Mouse (Mus musculus) erythroblast, adult 5-6 weeks (primary cell): Measurements from ENCODE around the gene Syn2. TPM values are rescaled to one million over a fixed set of nuclear protein-coding genes. Genes with fewer than 3 reads are reported as not detected.

Experiments
- ATAC-seq: replicated peaks from 2 replicates; pipeline ENCODE4 v1.8.0; 2016; ENCODE audit warnings: moderate number of reproducible peaks, mild to moderate bottlenecking, moderate TSS enrichment, inconsistent platforms; ENCODE audit not compliant: poor library complexity, low FRiP score, severe bottlenecking
- total RNA-seq, 2 experiments: library from RNA; stranded (forward) in 1 of 2; stranded (reverse) in 1 of 2; fragments of 150-400 nt in 1 of 2; fragments of 200-764, 138-1000 nt in 1 of 2; gene quantifications; 2 replicates each; pipeline versions ENCODE4 v1.2.3 to v1.2.4; 2015 to 2017; ENCODE audit warnings: low replicate concordance in 2 of 2

Gene Syn2
- total RNA-seq (2015; ENCODE audit: low replicate concordance): not detected in 2 replicates
- total RNA-seq (2017; ENCODE audit: low replicate concordance): not detected in 2 replicates

DNA sequence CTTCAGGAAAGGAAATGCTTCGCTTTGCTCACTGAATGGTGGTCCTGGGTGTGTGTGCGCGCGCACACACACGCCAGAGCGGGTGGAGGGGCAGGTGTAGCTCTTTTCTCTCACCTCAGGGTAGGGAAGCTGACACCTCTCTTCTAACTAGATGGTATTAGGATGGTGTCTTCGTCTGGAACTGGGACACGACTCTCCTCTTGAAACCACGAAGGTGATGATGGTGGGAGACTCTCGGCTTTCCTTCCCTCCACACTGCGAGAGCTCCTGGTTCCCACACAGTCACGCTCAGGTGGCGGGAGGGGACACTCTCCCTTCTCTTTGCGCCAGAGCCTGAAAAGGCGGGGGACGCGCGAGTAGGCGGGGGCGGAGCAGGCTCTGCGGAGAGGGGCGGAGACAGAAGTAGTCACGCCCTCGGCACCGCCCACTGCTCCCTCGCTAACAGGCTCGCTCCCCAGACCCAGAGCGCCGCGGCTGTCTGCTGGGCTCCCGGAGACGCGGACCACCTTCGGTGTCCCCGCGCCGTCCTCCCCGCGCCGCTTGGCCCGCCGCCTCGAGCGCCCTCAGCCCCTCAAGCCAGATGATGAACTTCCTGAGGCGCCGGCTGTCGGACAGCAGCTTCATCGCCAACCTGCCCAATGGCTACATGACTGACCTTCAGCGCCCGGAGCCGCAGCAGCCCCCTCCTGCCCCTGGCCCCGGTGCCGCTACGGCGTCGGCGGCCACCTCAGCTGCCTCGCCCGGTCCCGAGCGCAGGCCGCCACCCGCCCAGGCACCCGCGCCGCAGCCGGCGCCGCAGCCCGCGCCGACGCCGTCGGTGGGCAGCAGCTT is at the start of gene Syn2:
TSS of gene Syn2 (plus strand) at position 402 of the 831 bp plus-strand sequence.
- no peak for ATAC-seq

DNA sequence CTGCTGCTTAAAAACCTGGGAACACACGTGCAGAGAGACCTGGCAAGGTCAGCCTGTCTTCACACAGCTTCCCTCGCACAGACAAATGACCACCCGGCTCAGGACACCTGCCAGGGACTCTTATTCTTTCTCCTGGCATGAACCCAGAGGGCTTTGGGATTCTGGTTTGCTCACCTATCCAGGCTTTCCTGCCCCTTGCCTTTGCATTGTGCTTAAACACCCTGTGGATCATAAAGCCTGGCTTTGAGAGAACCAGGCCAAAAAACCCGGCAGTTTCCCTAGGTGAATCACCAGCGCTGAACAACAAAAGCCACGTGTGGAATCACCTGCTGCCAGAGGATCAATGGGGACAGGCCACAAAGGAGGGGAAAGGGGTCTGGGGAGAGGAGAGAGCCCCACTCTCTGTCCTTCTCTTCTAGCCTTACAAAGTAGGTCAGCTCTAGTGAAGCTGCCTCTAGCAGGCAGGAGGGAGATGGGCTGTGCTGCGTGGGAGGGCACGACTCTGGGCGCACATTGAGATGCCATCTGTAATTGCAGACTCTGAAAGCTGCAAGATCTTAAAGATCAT is 49.3 kb upstream of the Syn2 start:
- no peak for ATAC-seq

DNA sequence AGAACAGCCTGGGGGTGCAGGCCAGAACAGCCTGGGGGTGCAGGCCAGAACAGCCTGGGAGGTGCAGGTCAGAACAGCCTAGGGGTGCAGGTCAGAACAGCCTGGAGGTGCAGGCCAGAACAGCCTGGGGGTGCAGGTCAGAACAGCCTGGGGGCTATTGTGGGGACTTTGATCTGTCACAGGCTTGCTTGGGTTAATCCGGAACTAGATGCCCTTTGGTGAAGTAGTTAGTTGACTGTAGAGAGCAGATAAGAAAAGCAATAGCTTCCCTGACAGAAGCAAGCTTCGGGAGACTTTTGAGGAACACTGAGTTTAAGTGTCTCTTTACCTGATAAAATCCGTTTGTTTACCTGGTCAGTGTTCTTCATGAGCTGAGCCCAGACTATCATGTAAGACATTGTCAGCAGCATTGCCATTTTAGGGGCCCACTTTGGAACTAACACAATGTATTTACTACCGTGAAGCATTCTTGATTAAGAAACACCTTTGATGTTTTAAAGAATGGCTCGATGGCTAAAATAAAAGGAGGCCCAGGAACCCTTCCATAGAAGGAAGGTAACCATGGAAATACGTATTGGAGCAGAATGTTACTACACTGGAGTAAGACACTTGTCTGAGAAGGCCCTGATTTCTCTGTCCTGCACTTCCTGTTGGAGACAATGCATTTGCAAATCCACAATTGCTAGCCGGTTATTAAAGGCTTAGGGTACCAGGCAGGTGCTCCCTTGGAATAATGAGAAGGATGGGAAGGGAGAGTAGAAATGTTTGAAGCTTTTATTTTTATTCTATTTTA is 46.2 kb upstream of the Syn2 start:
- ATAC-seq: no peak

DNA sequence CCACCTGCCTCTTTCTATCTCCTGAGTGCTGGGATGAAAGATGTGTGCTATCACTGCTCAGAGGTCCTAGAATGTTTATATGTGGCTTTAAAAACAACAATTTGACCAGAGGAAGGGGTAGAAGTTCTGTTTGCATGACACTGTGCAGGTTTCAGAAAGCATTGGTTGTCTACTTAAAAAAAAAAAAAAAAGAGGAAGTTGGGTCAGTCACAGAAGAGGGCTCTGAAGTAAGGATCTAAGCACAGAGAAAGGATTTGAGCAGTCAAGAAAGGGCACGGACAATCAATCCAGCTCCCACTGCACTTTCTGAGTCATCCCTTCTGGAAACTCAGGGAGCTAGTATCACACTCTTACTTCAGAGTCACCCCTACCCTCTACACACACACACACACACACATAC is 43.0 kb upstream of the Syn2 start:
- no peak for ATAC-seq

DNA sequence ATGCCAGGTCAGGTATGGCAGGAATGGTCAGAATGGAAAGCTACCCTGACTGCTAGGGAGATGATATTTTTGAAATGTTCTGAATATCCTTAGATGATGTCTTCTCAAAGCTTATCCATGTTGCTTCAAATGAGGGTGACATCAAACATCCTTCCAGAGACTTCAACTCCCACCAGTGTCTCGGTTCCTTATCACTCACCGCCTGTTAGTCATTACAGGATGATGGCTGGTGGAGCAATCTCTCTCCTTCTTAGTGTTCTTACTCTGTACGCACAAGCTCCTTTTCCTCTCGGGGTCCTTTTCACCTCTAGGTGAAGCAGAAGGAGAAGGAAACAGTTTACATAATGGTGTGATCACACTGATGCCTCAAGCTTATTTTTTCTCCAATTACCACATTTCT is 32.2 kb upstream of the Syn2 start:
- no peak for ATAC-seq

DNA sequence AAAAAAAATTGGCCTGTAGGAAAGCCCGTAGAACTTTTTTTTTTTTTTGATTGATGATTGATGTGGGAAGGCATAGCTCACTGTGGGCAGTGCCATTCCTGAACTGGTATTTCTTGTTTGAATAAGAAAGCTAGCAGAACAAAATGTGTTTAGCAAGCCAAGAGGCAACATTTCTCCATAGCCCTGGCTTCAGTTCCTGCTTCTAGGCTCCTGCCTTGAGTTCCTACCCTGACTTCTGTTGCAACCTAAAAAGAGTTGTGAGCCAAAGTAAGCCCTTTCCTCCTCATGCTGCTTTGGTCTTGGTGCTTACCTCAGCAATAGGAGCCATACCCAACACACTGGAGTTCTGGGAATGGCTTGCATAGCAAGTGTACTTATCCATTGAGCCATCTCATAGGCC is 23.3 kb upstream of the Syn2 start:
- no peak for ATAC-seq

DNA sequence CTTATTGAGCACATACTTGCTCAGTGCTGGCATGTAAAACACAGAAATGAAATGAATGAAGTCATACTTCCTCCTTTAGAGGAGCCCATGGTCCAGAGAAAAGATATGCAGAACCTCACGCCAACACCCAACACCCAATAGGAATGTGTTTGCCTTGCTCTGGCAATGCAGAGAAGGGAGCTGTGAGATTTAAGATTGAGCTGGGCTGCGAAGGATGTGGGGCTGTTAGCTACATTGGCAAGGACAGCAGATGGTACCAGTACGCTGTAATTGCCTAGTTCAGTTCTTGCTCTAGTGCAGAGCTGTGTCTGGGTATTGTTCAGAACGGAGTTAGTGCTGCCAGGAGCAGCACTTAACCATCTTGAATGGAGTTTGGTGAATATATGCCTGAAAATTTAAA is 12.5 kb upstream of the Syn2 start:
- ATAC-seq: no peak

DNA sequence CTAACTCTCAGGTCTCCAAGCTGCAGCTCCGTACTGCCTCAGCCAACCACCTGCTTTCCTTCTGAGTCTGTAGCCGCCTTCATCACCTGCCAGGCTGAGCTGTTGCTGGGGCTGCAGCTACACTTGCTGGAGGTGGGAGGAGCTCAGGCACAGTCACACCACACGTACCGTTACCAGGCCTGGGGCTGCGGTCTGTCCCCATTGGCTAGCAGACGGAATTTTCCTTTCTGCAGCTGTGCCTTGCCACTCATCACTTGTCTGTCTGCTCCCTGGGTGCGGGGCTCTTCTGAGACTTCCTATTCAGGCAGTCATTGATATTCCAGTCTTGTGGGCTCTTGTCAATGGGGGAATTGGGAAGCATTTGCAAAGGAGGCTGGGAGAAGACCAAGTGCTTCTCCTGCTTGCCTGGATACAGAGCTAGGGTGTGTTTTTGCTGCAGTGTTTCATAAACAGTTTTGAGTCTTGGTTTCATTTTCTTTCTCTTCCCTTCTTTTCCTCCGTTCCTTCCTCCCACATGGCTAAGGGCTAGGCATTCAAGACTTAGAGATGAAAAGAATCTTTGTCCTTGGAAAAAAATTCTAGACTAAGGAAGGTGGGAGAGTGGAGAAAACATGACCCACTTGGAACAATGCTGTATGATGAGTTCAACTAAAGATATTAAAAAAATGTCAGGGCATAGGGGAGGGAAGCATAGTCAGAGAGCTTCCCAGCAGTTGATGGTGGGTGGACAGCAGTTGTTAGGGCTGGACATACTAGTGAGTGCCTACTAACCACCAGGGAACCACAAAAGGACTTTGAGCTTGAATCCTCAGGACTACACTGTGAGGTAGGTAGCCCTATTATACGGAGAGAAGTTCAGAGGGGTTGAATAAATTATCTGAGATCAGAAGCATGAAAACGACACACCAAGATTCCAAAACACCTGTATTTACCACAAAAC is 11.2 kb upstream of the Syn2 start:
- no peak for ATAC-seq

DNA sequence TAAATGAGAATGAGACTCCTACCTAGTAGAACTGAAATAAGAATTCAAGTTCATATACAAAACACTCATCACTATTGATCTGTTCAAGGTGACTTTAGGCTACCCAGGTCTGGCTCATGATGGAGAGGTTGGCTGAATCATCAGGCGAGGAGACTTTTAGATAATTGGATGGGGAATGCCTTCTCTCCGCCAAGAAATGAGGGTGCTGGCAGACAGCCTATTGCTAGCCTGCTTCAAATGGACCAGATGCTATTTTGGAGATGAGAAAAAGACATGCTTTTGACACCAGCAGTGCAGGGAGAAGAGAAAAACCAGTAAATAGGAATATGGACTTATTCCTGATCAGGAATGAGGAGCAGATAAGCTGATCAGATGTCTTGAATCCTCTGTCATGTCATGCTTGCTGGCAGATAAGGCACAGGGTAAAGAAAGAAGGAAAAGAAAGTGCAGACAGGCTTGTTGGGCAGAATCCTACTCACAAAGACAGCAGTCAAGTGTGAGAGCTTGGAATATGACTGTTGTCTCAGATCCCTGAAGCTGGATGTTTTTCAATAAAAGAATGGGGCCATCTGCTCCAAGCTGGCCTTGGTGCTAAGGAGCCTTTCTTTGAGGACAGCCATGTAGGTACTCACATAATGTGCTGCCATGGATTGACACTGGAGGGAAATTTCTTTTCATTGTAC is 9.9 kb upstream of the Syn2 start:
- no peak for ATAC-seq

DNA sequence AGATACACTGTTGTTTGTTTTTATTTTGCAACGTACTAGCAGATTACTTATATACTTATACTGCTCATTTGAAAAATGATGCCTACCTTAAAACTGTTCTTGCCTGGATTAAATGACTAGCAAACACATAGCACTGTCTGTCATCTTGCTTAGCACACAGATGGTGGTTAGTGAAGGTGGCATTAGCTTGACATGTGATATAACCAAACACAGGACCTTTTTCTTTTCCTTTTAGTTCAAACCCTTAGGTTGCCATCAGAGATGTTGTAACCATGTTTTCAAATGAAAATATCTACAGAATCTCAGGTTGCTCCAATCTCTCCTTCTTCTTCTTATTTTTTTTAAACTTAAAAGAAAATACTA is 9.4 kb upstream of the Syn2 start:
- ATAC-seq: no peak

DNA sequence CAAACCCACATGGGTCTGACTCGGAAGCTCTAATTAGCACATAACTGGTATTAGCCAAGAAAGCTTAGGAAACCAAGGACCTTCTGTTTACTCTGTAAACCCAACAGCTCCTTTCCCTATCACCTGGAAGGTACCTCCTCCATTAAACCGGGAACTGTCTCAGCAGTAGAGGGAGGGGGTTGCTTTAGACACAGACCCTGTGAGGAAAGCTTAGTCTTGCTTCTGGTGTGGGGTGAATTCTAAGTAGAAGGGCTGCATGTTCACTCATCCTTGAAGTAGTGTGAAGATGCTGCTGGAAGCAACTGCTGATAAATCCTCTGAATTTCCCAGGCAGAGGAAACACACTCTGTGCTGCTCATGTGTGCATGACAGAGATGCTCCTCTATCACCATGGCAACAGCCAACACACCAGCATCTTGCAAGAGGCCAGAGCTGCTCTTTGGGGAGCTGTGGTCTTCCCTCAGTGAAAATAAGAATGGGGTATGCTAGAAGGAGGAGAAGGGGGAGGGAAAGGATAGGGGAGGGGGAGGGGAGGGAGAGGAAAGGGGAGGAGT is 8.4 kb upstream of the Syn2 start:
- no peak for ATAC-seq

DNA sequence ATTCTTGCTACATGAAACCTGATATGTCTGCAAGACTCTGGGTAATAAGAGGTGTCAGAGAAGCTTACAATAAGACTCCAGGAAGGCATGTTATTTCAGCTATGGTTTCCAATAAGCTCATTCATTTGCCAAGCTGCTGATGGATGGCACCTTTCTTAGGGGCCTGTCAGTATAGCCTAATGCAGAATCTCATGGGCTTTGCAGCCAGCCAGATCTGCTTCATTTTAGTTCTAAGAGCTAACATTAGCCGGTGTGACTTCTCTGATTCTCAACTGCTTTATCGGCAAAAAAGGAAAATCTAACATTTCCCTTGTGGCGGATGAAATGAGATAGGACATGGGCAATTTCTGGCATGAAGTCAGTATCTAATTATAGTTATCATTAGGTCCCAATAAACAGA is 7.9 kb upstream of the Syn2 start:
- no peak for ATAC-seq

DNA sequence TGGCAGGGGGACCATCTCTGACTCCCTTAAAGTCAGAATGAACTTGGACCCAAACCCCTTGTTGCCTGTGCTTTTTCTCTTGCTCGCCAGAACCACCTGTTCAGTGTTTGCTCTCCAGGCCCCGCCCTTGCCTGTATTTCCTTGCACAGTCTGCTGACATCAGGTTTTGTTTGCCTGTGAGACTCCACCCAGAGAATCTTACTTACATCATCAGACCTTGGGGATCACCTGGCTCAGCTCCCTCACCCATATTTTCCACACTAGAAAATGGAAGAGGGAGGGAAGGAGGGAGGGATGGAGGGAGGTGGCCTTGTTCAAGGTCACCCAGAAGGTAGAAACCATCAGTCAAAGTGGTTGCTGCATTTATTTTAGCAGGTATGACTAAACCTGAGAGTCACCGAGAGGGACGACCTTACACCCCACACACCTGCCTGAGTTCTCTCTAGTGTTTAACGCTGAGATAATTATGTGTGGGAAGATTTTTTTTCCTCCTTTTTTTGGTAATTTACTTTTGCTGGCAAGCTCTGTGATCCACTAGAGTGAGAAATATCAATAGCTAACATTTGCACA is 7.4 kb upstream of the Syn2 start:
- no peak for ATAC-seq

DNA sequence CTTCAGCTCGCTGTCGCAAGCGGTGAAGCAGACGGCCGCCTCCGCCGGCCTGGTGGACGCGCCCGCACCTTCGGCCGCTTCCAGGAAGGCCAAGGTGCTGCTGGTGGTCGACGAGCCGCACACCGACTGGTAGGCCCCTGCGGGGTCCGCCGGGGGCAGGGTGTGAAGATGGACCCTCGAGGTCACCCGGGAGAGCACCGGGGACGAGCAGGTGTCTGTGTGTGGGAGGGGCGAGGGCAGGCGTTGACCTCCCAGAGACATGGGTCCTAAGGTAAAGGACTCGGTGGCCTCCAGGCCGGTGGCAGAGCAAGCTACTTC is 589 bp downstream of the Syn2 start:
- no peak for ATAC-seq

DNA sequence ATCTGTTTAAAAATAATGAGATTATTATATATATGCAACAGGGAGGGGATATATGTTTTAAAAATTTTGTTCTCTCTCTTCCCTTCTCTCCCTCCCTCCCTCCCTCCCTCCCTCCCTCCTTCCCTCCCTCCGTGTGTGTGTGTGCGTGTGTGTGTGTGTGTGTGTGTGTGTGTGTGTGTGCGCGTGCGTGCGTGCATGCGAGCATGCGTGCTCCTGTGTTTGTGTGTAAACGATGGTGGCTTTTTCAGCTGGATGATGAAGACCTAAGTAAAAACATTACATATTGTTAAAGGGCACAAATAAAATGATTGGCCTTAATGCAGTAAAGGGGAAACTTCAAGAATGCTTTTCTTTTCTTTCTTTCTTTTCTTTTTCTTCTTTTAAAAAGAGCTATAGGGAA is 1.5 kb downstream of the Syn2 start:
- no peak for ATAC-seq

DNA sequence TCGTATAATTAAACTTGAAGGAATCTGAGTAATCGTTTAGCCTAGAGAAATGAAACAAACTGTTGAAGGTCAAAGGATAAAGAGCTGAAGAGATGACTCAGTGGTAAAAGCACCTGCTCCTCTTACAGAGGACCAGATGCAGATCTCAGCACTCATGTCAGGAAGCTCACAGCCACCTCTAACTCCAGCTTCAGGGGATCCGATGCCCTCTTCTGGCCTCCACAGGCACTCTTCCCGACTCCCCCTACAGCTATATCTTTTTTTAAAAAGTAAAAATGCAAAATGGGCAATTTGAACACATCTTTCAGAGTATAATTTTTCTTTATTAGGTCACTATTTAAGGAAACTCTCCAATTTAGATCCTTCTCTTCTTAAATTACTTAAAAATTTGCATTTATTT is 6.7 kb downstream of the Syn2 start:
- no peak for ATAC-seq

DNA sequence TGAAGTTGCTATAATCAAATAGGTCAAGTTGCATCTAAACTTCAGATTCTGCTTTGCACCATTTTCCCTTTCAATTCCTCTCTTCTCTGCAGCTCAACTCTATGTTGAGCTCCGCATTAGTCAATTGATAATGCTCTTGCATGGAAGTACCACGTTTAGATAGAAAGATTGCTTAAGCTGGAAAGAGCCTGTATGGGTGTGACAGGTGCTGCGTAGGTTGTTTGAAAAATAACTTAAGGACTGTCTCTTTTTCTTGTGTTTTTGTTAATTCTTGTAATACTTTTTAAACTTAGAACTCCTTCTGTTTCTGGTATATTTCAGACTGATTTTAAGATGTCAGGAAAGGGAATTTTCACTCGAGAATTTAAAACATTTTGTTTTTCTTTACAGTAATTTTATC is 26.5 kb downstream of the Syn2 start:
- no peak for ATAC-seq

DNA sequence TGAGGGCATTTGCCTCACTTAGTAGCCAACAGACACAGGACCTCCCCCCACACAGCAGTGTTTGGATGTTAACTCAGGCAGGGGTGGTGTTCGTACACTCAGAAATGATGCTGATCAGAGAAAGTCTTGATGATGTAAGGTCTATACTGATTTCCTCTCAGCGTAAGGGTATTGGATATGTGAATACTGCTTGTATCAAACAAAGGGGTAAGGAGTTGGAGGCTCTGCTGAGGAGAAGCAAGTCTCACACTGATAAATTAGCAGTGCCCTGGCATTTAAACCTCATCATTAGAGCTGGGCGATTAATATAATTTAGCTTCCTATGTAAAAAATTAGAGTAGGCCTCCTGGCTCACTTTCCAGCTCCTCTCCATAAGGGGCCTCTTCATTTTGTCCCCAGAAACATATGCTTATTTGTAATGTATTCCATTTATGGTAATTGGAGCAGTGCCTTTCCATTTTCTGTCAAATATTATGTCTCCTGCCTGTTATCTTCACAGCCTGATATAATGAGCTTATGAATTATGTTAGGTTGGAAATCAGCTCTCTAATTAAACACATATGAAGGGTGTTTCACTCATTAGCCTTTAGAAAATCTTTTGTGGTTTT is 31.3 kb downstream of the Syn2 start:
- no peak for ATAC-seq
